Mouse (Mus musculus): ENCODE results near the gene Ncf1.
A peak's percentile ranks its signal among the peaks of the same experiment; 100 is the strongest.

Gene Ncf1

GRCm38 (mm10) chr5:134229391-134229790, at the start of gene Ncf1:
Gene Ncf1, minus strand, starts transcription at chr5:134229625.
- DNase-seq = peak; percentile 73

- DNase-seq = no peak
Measured at GRCm38 (mm10) chr5:134277109-134277508, 47.7 kb upstream of the Ncf1 start.

GRCm38 (mm10) chr5:134275556-134275955, 46.1 kb upstream of the Ncf1 start:
- peak; percentile 28 for DNase-seq

GRCm38 (mm10) chr5:134275021-134275420, 45.6 kb upstream of the Ncf1 start:
- no peak for DNase-seq

- no peak for DNase-seq
Measured at GRCm38 (mm10) chr5:134273761-134274160, 44.3 kb upstream of the Ncf1 start.

GRCm38 (mm10) chr5:134272761-134273160, 43.3 kb upstream of the Ncf1 start:
- no peak for DNase-seq

GRCm38 (mm10) chr5:134271421-134271820, 42.0 kb upstream of the Ncf1 start:
- DNase-seq = no peak

- DNase-seq = no peak
Measured at GRCm38 (mm10) chr5:134270566-134270965, 41.1 kb upstream of the Ncf1 start.

GRCm38 (mm10) chr5:134269751-134270150, 40.3 kb upstream of the Ncf1 start:
- peak; percentile 52 for DNase-seq

GRCm38 (mm10) chr5:134268751-134269150, 39.3 kb upstream of the Ncf1 start:
- no peak for DNase-seq

GRCm38 (mm10) chr5:134266404-134266803, 37.0 kb upstream of the Ncf1 start:
- no peak for DNase-seq

GRCm38 (mm10) chr5:134265890-134266289, 36.5 kb upstream of the Ncf1 start:
- DNase-seq = no peak

- DNase-seq = no peak
Measured at GRCm38 (mm10) chr5:134260001-134260636, 30.7 kb upstream of the Ncf1 start.

- DNase-seq = no peak
Measured at GRCm38 (mm10) chr5:134258934-134259333, 29.5 kb upstream of the Ncf1 start.

GRCm38 (mm10) chr5:134258395-134258794, 29.0 kb upstream of the Ncf1 start:
- DNase-seq = no peak

GRCm38 (mm10) chr5:134257349-134258031, 28.1 kb upstream of the Ncf1 start:
- DNase-seq = no peak

- no peak for DNase-seq
Measured at GRCm38 (mm10) chr5:134255294-134255693, 25.9 kb upstream of the Ncf1 start.

GRCm38 (mm10) chr5:134253806-134254205, 24.4 kb upstream of the Ncf1 start:
- DNase-seq = no peak

- no peak for DNase-seq
Measured at GRCm38 (mm10) chr5:134251083-134251482, 21.7 kb upstream of the Ncf1 start.

GRCm38 (mm10) chr5:134250601-134251000, 21.2 kb upstream of the Ncf1 start:
- DNase-seq = no peak

GRCm38 (mm10) chr5:134249245-134249649, 19.8 kb upstream of the Ncf1 start:
- DNase-seq = no peak

- no peak for DNase-seq
Measured at GRCm38 (mm10) chr5:134248608-134249244, 19.3 kb upstream of the Ncf1 start.

- DNase-seq = peak; percentile 79
Measured at GRCm38 (mm10) chr5:134246146-134246545, 16.7 kb upstream of the Ncf1 start.

GRCm38 (mm10) chr5:134244890-134245289, 15.5 kb upstream of the Ncf1 start:
- peak; percentile 84 for DNase-seq
